Mouse (Mus musculus): ENCODE measurements at regions not wholly inside any gene's neighbourhood (a gene's known extent, or its start where the extent isn't known, plus 50 kb on each side); places are given as distances from the start of the nearest gene placed in this dataset.
"Not testable (repeated sequence)": the region's sequence is repeated elsewhere in the genome, so short reads cannot be mapped to it uniquely, and the experiment has no call there.

DNA sequence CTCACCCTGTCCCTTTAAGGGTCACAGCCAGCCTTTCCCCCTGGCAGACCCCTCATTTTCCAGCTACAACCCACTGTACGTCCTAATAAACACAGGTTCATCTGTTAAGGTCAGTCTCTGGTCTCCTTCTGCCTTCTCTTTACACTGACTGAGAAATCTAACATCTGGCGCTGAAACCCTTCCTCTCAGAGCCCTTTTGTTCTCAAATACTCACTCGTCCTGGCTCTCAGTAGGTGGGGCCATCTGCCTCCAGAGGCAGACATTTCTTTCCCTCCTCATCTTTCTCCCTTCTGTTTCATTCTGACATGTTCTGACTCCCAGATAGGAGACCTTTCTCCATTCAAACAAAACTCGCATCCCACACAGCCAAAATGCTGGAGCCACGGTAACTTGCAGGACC is 102.6 kb upstream of the Thpo start:
- H3K4me3 ChIP-seq = no peak overlapping the region
- H3K9me3 ChIP-seq (replicated peaks) = no peaks in the 10 kb centered on the region
- H3K27ac ChIP-seq = no peak overlapping the region
- H3K4me2 ChIP-seq = no peak overlapping the region
- no peaks in the 10 kb centered on the region for H3K36me3 ChIP-seq
- no peak overlapping the region for H3K9ac ChIP-seq
- ATAC-seq = no peak
- H3K27me3 ChIP-seq (replicated peaks) = no peaks in the 10 kb centered on the region
- H3K4me1 ChIP-seq = no peaks in the 10 kb centered on the region
- WGBS (ENCODE audit: insufficient replicate concordance) = 47% methylated on average over 5 of the region's 5 CpGs

GRCm38 (mm10) chr16:20833838-20834237 is 99.5 kb upstream of the Thpo start:
- H3K4me3 ChIP-seq; H3K4me2 ChIP-seq; H3K4me1 ChIP-seq; H3K27me3 ChIP-seq (replicated peaks); H3K36me3 ChIP-seq; H3K27ac ChIP-seq; H3K9me3 ChIP-seq (replicated peaks); H3K9ac ChIP-seq; ATAC-seq: not testable (repeated sequence)
- 71% methylated on average over 10 of the region's 10 CpGs for WGBS (ENCODE audit: insufficient replicate concordance)

- H3K27ac ChIP-seq = no peak overlapping the region
- H3K4me3 ChIP-seq = no peak overlapping the region
- H3K9me3 ChIP-seq (replicated peaks) = no peaks in the 10 kb centered on the region
- no peak overlapping the region for H3K9ac ChIP-seq
- 66% methylated on average over 8 of the region's 8 CpGs for WGBS (ENCODE audit: insufficient replicate concordance)
- no peaks in the 10 kb centered on the region for H3K27me3 ChIP-seq (replicated peaks)
- ATAC-seq = no peak
- no peak overlapping the region for H3K4me2 ChIP-seq
- no peaks in the 10 kb centered on the region for H3K36me3 ChIP-seq
- no peaks in the 10 kb centered on the region for H3K4me1 ChIP-seq
These were observed 99.0 kb upstream of the Thpo start for GRCm38 (mm10) chr16:20833301-20833700.

GRCm38 (mm10) chr16:20829732-20830435 is 95.6 kb upstream of the Thpo start:
- no peaks in the 10 kb centered on the region for H3K36me3 ChIP-seq
- no peak overlapping the region for H3K4me2 ChIP-seq
- no peaks in the 10 kb centered on the region for H3K27me3 ChIP-seq (replicated peaks)
- no peak overlapping the region for H3K27ac ChIP-seq
- 39% methylated on average over 6 of the region's 6 CpGs for WGBS (ENCODE audit: insufficient replicate concordance)
- H3K9me3 ChIP-seq (replicated peaks) = no peaks in the 10 kb centered on the region
- no peaks in the 10 kb centered on the region for H3K4me1 ChIP-seq
- H3K9ac ChIP-seq = no peak overlapping the region
- H3K4me3 ChIP-seq = no peak overlapping the region
- ATAC-seq = no peak

DNA sequence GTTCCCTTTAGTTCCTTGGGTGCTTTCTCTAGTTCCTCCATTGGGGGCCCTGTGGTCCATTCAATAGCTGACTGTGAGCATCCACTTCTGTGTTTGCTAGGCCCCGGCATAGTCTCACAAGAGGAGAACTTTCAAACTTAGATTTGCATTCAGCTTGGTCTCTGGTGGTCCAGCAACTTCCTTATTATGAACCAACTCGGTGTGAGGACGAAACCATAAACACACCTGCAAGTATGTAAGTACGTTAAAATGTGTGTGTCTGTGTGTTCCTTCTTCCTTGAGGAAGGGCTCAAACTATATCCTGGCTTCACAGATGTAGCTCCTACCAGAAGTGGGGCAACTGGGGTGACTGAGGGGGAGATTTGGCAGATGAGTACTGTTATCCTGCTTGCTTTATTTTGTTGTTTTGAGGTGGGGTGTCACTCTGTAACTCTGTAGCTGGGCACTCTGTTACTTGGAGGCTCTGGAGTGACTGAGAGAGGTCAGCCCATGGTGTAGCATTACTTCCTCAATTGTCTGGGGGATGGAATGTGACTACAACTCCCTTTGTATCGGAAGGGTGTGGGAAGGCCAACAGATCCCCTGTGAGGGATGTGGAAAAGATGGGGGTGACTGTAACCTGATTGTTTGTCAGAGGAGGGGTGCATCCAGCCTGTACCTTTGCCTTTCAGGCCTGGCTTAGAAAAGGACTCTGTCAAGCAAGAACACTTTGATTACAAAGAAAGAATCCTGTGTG is 94.9 kb upstream of the Thpo start:
- Histone ChIP-seq H3K4me1 (no peaks in the 10 kb centered on the region), H3K4me3 (no peak overlapping the region), H3K9ac (no peak overlapping the region), H3K36me3 (no peaks in the 10 kb centered on the region), H3K4me2 (no peak overlapping the region), H3K27me3 (replicated peaks) (no peaks in the 10 kb centered on the region), H3K27ac (no peak overlapping the region), H3K9me3 (replicated peaks) (no peaks in the 10 kb centered on the region)
- WGBS (ENCODE audit: insufficient replicate concordance) = 48% methylated on average over 5 of the region's 5 CpGs
- no peak for ATAC-seq

- no peaks in the 10 kb centered on the region for H3K36me3 ChIP-seq
- no peak overlapping the region for H3K27ac ChIP-seq
- H3K4me3 ChIP-seq = no peak overlapping the region
- H3K27me3 ChIP-seq (replicated peaks) = no peaks in the 10 kb centered on the region
- peaks cover 7% of the 10 kb centered on the region; the same call in 1 of the 2 replicates for H3K4me1 ChIP-seq
- no peak for ATAC-seq
- H3K9ac ChIP-seq = no peak overlapping the region
- no peaks in the 10 kb centered on the region for H3K9me3 ChIP-seq (replicated peaks)
- WGBS (ENCODE audit: insufficient replicate concordance) = 65% methylated on average over 7 of the region's 7 CpGs
- H3K4me2 ChIP-seq = no peak overlapping the region
These were observed 89.9 kb upstream of the Thpo start for GRCm38 (mm10) chr16:20824226-20824625.

GRCm38 (mm10) chr16:20820939-20821338 is 86.6 kb upstream of the Thpo start:
- no peak for ATAC-seq
- Histone ChIP-seq H3K9ac (no peak overlapping the region), H3K4me2 (no peak overlapping the region), H3K9me3 (replicated peaks) (no peaks in the 10 kb centered on the region), H3K4me1 (peaks cover 10% of the 10 kb centered on the region; the same call in 1 of the 2 replicates), H3K27ac (no peak overlapping the region), H3K27me3 (replicated peaks) (no peaks in the 10 kb centered on the region), H3K36me3 (no peaks in the 10 kb centered on the region), H3K4me3 (no peak overlapping the region)

DNA sequence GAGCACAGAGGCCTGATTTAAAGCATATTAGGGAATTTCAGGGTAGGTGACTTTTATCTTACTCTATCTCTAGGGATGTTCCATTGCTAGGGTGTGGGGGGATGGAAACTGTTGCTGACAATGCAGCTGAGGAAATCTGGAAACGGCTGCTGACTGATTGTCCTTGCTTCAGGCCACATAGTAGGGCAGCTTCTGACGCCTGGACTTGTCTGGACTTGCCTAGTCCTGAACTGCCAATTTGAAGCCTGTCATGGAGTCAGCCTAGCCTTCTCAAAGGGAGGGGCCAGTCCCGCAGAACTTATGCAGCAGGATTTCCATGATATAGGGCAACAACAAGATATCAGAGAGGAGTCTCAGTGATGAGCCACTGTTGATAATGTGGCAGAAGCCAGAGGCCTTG is 85.3 kb upstream of the Thpo start:
- Histone ChIP-seq H3K9me3 (replicated peaks) (no peaks in the 10 kb centered on the region), H3K4me2 (no peak overlapping the region), H3K27ac (no peak overlapping the region), H3K4me1 (peaks cover 10% of the 10 kb centered on the region; the same call in 1 of the 2 replicates), H3K4me3 (no peak overlapping the region), H3K36me3 (no peaks in the 10 kb centered on the region), H3K27me3 (replicated peaks) (no peaks in the 10 kb centered on the region), H3K9ac (no peak overlapping the region)
- 53% methylated on average over 3 of the region's 3 CpGs for WGBS (ENCODE audit: insufficient replicate concordance)
- no peak for ATAC-seq

DNA sequence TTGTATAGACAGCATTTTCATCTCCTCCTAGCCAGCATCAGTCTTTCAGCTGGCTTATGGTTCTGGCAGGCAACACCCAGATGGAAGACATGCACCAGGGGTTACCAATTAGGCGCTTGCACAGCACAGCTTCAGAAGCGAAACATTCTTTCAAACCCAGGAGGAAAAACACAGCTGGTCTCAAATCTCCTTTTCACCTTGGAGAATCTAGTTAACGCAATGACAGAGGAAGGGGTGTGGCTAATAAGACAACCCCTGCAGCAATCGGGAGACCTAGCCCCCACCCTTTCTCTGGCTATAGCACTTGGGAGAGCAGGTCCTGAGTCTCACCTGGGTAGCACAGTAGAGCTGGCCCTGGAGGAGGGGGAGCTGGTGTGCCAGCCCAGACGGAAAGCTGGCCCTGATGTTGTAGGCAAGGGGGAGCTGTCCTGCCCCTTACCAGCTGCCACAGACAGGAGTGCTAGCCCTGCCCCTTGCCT is 84.4 kb upstream of the Thpo start:
- ATAC-seq = no peak
- no peak overlapping the region for H3K9ac ChIP-seq
- no peaks in the 10 kb centered on the region for H3K27me3 ChIP-seq (replicated peaks)
- H3K4me2 ChIP-seq = no peak overlapping the region
- WGBS (ENCODE audit: insufficient replicate concordance) = 32% methylated on average over 5 of the region's 5 CpGs
- H3K9me3 ChIP-seq (replicated peaks) = no peaks in the 10 kb centered on the region
- peaks cover 10% of the 10 kb centered on the region; the same call in 1 of the 2 replicates for H3K4me1 ChIP-seq
- H3K27ac ChIP-seq = no peak overlapping the region
- no peaks in the 10 kb centered on the region for H3K36me3 ChIP-seq
- H3K4me3 ChIP-seq = no peak overlapping the region

GRCm38 (mm10) chr16:20814976-20815375 is 80.7 kb upstream of the Thpo start:
- WGBS (ENCODE audit: insufficient replicate concordance) = 76% methylated on average over 2 of the region's 2 CpGs
- H3K4me2 ChIP-seq = no peak overlapping the region
- no peaks in the 10 kb centered on the region for H3K27me3 ChIP-seq (replicated peaks)
- no peaks in the 10 kb centered on the region for H3K36me3 ChIP-seq
- H3K4me3 ChIP-seq = no peak overlapping the region
- peaks cover 16% of the 10 kb centered on the region for H3K4me1 ChIP-seq
- no peak overlapping the region for H3K9ac ChIP-seq
- ATAC-seq = no peak
- H3K9me3 ChIP-seq (replicated peaks) = no peaks in the 10 kb centered on the region
- no peak overlapping the region for H3K27ac ChIP-seq

DNA sequence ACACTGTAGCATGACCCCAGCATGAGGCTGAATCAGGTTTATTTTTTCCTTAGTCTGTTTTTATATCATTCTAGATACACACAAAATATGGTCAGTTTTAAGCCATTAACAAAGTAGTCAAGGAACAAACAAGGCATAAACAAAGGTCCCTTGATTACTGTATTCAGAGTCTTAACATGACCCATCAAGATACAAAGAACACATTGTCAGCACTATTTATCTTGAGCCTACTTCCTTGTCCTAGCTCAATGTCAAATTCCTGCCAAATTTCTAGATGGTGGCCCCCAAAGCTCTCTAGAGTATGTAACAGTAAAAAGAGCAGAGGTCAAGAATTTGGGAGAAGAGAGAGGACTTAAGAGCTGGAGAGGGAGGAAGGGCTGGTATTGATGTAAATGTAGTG is 79.9 kb upstream of the Thpo start:
- Histone ChIP-seq H3K9me3 (replicated peaks) (no peaks in the 10 kb centered on the region), H3K27me3 (replicated peaks) (no peaks in the 10 kb centered on the region), H3K36me3 (no peaks in the 10 kb centered on the region), H3K9ac (no peak overlapping the region), H3K4me1 (peaks cover 15% of the 10 kb centered on the region), H3K4me2 (no peak overlapping the region), H3K27ac (no peak overlapping the region), H3K4me3 (no peak overlapping the region)
- ATAC-seq = no peak

DNA sequence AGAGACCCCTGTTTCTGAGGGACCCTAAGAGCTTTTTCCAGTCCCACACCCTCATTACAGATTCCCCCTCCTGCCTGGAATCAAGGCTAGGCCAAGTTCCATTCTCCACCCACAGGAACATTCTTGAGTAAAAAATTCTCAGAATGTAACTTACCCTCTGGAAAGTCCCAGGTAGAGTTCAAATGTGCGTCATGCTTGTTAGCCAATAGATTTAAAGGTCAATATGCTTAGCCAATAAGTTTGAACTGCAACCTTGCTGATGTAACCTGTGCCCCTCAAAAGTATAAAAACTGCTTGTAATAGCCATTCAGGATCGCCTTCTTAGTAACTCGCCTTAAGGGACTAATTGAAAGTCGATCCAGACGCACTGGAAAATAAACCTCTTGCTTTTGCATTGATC is 77.7 kb upstream of the Thpo start:
- H3K27ac ChIP-seq; H3K9me3 ChIP-seq (replicated peaks); H3K27me3 ChIP-seq (replicated peaks); H3K36me3 ChIP-seq; H3K4me2 ChIP-seq; ATAC-seq; H3K9ac ChIP-seq; H3K4me3 ChIP-seq: not testable (repeated sequence)
- WGBS (ENCODE audit: insufficient replicate concordance) = 72% methylated on average over 5 of the region's 5 CpGs
- peaks cover 12% of the 10 kb centered on the region for H3K4me1 ChIP-seq

Data from liver, embryonic 12.5 days (tissue).